Mouse (Mus musculus) testis, adult 2 months (tissue): ENCODE data around the gene Avil.

Source experiments
- CTCF ChIP-seq: fragments of 200-500 bp; IDR thresholded peaks from 2 replicates; pipeline ENCODE4 v1.5.1; 2012; ENCODE audit warnings: low read depth, mild to moderate bottlenecking, inconsistent platforms, low read length, moderate library complexity; ENCODE audit not compliant: control insufficient read depth, insufficient read depth, insufficient replicate concordance
- POLR2A ChIP-seq: fragments of 200-500 bp; IDR thresholded peaks from 2 replicates; pipeline ENCODE4 v1.6.1; 2012; ENCODE audit warnings: low read depth, mild to moderate bottlenecking, inconsistent platforms, low read length, moderate library complexity; ENCODE audit not compliant: control insufficient read depth

DNA sequence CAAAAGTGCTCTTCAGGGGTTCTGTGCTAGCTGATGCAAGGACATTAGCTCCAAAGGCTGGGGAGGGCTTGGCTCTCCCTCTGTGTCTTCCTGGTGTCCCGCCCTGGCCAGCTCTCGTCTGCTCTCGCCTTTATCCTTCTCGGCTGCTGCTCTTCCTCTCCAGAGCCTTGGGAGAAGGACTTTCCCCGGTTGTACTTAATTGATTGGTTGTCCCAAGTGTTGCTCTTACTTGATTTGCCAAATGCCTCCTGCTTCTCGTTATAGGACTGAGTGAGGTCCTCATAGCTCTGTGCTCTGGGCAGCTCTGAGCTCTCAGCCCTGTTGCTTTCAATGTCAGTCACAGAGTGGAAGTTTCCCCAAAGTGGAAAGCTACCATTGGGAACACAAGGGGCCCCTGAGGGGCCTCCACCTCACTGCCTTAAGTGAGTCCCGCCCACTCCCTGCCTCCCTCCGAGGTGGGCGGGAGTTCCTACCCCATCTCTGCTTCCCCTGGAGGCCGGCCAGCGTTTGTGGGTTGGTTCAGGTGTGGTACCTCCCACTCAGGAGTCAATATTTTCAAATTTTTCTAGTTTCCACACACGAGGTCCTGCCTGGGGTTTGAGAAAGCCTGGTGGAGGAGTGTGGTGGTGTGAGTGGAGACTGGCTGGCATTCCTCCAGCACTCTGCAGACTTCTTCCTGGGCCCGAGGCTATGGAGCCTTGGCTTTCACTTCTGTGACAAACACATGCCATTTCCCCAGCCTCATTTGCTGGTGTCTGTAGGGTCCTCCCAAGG, 3.0 kb upstream of the Avil start:
- no peak for TF ChIP-seq POLR2A
- TF ChIP-seq CTCF: no peak
